ENCODE assay signal across 9 mouse cellular contexts in genomic region chr5:148995962-148996708, GRCm38 (mm10). TPM values are rescaled to one million over a fixed set of nuclear protein-coding genes. Genes with fewer than 3 reads are reported as not detected.
DNase-seq lines count a peak whose midpoint lies in the region; ATAC-seq and TF ChIP-seq lines count a peak whose summit lies in the region.
"Had no signal": no experiment of that assay in that cellular context is flagged by ENCODE, and none has a peak within 500 bp of the region (broad histone marks: within the 10 kb centered on the region; RNA-seq: fewer than 3 reads in every experiment).

No protein-coding gene starts in this region.

- no peak overlapping the region for H3K27ac ChIP-seq in forebrain, embryonic 13.5 days
- no peak overlapping the region for H3K27ac ChIP-seq in forebrain, embryonic 11.5 days (ENCODE audit: low read depth, low read length)
- H3K27ac ChIP-seq in thymus, adult 2 months (ENCODE audit: control insufficient read depth, insufficient read depth, low read length), result peak overlapping the region; percentile 96
- H3K27ac ChIP-seq in limb, embryonic 13.5 days, result peak overlapping the region; percentile 99; the same call in 1 of the 2 replicates

- H3K27me3 ChIP-seq in forebrain, embryonic 13.5 days, result no peaks in the 10 kb centered on the region
- no peaks in the 10 kb centered on the region for H3K27me3 ChIP-seq in forebrain, embryonic 11.5 days (ENCODE audit: control insufficient read depth, insufficient read depth, low read length)
- no peaks in the 10 kb centered on the region for H3K27me3 ChIP-seq in thymus, adult 2 months (ENCODE audit: control insufficient read depth, insufficient read depth, low read length)
- H3K27me3 ChIP-seq in limb, embryonic 13.5 days, result no peaks in the 10 kb centered on the region
- H3K27me3 ChIP-seq: CH12.LX had no signal

- no peaks in the 10 kb centered on the region; the same call in 1 of the 2 replicates for H3K9me3 ChIP-seq in forebrain, embryonic 13.5 days (replicated peaks)
- H3K9me3 ChIP-seq in forebrain, embryonic 11.5 days (ENCODE audit: control insufficient read depth, low read length), result no peaks in the 10 kb centered on the region
- H3K9me3 ChIP-seq in limb, embryonic 13.5 days, result peaks cover 9% of the 10 kb centered on the region

- H3K36me3 ChIP-seq in forebrain, embryonic 13.5 days (ENCODE audit: poor library complexity, severe bottlenecking), result no peaks in the 10 kb centered on the region
- H3K36me3 ChIP-seq in forebrain, embryonic 11.5 days (ENCODE audit: control insufficient read depth, insufficient read depth, low read length), result no peaks in the 10 kb centered on the region
- no peaks in the 10 kb centered on the region; the same call in 1 of the 2 replicates for H3K36me3 ChIP-seq in thymus, adult 2 months (ENCODE audit: control insufficient read depth, insufficient read depth, low read length)
- peaks cover 11% of the 10 kb centered on the region for H3K36me3 ChIP-seq in limb, embryonic 13.5 days

- TF ChIP-seq POLR2A in thymus, adult 2 months (IDR thresholded peaks at IDR 0.05; ENCODE audit: control insufficient read depth, extremely low read depth, insufficient read depth, low read length, poor library complexity), result no peak

- no peak overlapping the region for H3K4me2 ChIP-seq in forebrain, embryonic 13.5 days
- no peak overlapping the region for H3K4me2 ChIP-seq in forebrain, embryonic 11.5 days (ENCODE audit: low read depth, low read length, severe bottlenecking)
- no peak overlapping the region for H3K4me2 ChIP-seq in limb, embryonic 13.5 days (replicated peaks)

- 52% methylated on average over 9 of the region's 9 CpGs for WGBS in forebrain, embryonic 13.5 days
- WGBS in forebrain, embryonic 11.5 days, result 81% methylated on average over 9 of the region's 9 CpGs
- 74% methylated on average over 9 of the region's 9 CpGs for WGBS in thymus, adult 2 months
- 60% methylated on average over 9 of the region's 9 CpGs for WGBS in limb, embryonic 13.5 days

- no peak overlapping the region for H3K4me3 ChIP-seq in forebrain, embryonic 13.5 days
- H3K4me3 ChIP-seq in forebrain, embryonic 11.5 days (ENCODE audit: low read depth, low read length), result no peak overlapping the region
- no peak overlapping the region for H3K4me3 ChIP-seq in thymus, adult 2 months (ENCODE audit: control insufficient read depth, insufficient read depth, low read length)
- H3K4me3 ChIP-seq in limb, embryonic 13.5 days, result no peak overlapping the region

- H3K9ac ChIP-seq in forebrain, embryonic 13.5 days, result 0 out of 2 replicates have a peak overlapping the region, but pooled peaks have one; percentile 12
- no peak overlapping the region for H3K9ac ChIP-seq in forebrain, embryonic 11.5 days (ENCODE audit: low read length)
- H3K9ac ChIP-seq in limb, embryonic 13.5 days, result 0 out of 2 replicates have a peak overlapping the region, but pooled peaks have one; percentile 26

- peaks cover 26% of the 10 kb centered on the region for H3K4me1 ChIP-seq in forebrain, embryonic 13.5 days
- H3K4me1 ChIP-seq in forebrain, embryonic 11.5 days (replicated peaks; ENCODE audit: control insufficient read depth, insufficient read depth, low read length), result no peaks in the 10 kb centered on the region
- H3K4me1 ChIP-seq in thymus, adult 2 months (replicated peaks; ENCODE audit: control insufficient read depth, insufficient read depth, low read length), result peaks cover 34% of the 10 kb centered on the region
- H3K4me1 ChIP-seq in limb, embryonic 13.5 days, result peaks cover 32% of the 10 kb centered on the region

- no peak for DNase-seq in forebrain, embryonic 11.5 days (ENCODE audit: low spot score)
- no peak for DNase-seq in thymus, adult 2 months
- no peak for DNase-seq in thymus, adult 18-20 months
- DNase-seq in urinary bladder, postnatal 25 days (ENCODE audit: low spot score), result no peak
- DNase-seq in gastrocnemius, postnatal 14 days, result no peak
- DNase-seq in spleen, postnatal 14 days (ENCODE audit: low spot score in 2 of 2), result no peak

- no peak for ATAC-seq in forebrain, embryonic 13.5 days
- no peak for ATAC-seq in forebrain, embryonic 11.5 days (replicated peaks; ENCODE audit: low FRiP score)
- no peak for ATAC-seq in limb, embryonic 13.5 days (ENCODE audit: low FRiP score, low read depth)

- no peak for TF ChIP-seq CTCF in thymus, adult 2 months (IDR thresholded peaks at IDR 0.05; ENCODE audit: borderline replicate concordance, control insufficient read depth, extremely low read depth, insufficient read depth, low read length, poor library complexity)

- intact Hi-C loops in gastrocnemius, postnatal 14 days (cut with DNase I; ENCODE audit: low total_unique reads), result no loop called here

RNA-seq across cellular contexts. Expression of gene Gm42791, which starts 1.2 kb away (rescaled TPM):
- polyA plus RNA-seq in forebrain, embryonic 13.5 days (2015; fragmentation: Nextera tagmentation; extraction: Ambion mirVana), result 3.5 and 10.1 TPM in 2 replicates
- 4.6 TPM in 1 of 2 replicates, not detected in the other for polyA plus RNA-seq in forebrain, embryonic 11.5 days (2014; fragmentation: Nextera tagmentation; extraction: Ambion mirVana)
- polyA plus RNA-seq in thymus, adult 2 months (2012; rRNA removed), result not detected in 2 replicates
- 1.6 and 2.6 TPM in 2 replicates for polyA plus RNA-seq in limb, embryonic 13.5 days (2015; fragmentation: Nextera tagmentation; extraction: Ambion mirVana)
- 1 to 10 TPM; 1.1 to 1.5 TPM for total RNA-seq in gastrocnemius, postnatal 14 days (2021)

Comparison
In these comparisons a context has a peak if more than half of its experiments do, and no peak if none do; other contexts are left out.
1. H3K27ac ChIP-seq: peak in thymus, adult 2 months (single experiment) and limb, embryonic 13.5 days (single experiment); none in forebrain, embryonic 13.5 days (single experiment) and forebrain, embryonic 11.5 days (single experiment).